Comparison of ENCODE assay signal across 8 mouse cellular contexts in the genomic region with DNA sequence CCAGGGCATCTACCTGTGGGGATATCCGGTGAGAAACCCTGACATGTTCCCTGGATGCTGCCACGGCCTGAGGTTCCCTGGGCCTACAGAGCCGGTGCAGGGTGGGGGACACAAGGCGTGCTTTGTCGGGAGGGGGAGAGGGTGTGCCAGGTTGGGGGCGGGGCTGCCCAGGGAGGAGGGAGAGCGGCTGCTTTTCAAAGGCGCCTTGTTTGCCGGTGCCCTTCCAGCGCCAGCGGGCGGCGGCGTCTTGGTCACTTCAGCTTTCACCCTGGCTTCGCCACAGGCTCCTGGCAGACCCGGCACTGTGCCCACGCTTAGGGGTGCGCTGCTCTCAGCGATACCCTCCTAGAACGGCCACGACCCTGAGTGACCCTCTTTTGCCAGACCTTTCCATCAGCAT. TPM values are rescaled to one million over a fixed set of nuclear protein-coding genes. Genes with fewer than 3 reads are reported as not detected.
DNase-seq lines count a peak whose midpoint lies in the region; ATAC-seq and TF ChIP-seq lines count a peak whose summit lies in the region.

No protein-coding gene starts in this region.

- TF ChIP-seq CTCF in forebrain, postnatal 0 days (IDR thresholded peaks at IDR 0.05; ENCODE audit: low read depth), result no peak

- H3K4me3 ChIP-seq in forebrain, postnatal 0 days (ENCODE audit: low read depth, low read length), result peak overlapping the region; percentile 20
- H3K4me3 ChIP-seq in neural tube, embryonic 14.5 days (ENCODE audit: low read depth, low read length), result peak overlapping the region; percentile 20; the same call in 1 of the 2 replicates

- H3K9ac ChIP-seq in forebrain, postnatal 0 days, result no peak overlapping the region
- H3K9ac ChIP-seq in neural tube, embryonic 14.5 days (replicated peaks; ENCODE audit: low read depth, low read length), result no peak overlapping the region; the same call in 1 of the 2 replicates

- peaks cover 33% of the 10 kb centered on the region for H3K36me3 ChIP-seq in forebrain, postnatal 0 days (ENCODE audit: insufficient read depth)
- peaks cover 26% of the 10 kb centered on the region; the same call in 1 of the 2 replicates for H3K36me3 ChIP-seq in neural tube, embryonic 14.5 days (ENCODE audit: control insufficient read depth, insufficient read depth, low read length)

- no peak overlapping the region for H3K27ac ChIP-seq in forebrain, postnatal 0 days (ENCODE audit: low read depth, low read length)
- H3K27ac ChIP-seq in neural tube, embryonic 14.5 days (ENCODE audit: low read depth, low read length), result no peak overlapping the region

- no peaks in the 10 kb centered on the region for H3K9me3 ChIP-seq in forebrain, postnatal 0 days (ENCODE audit: low read length)
- no peaks in the 10 kb centered on the region for H3K9me3 ChIP-seq in neural tube, embryonic 14.5 days (ENCODE audit: control insufficient read depth, low read length)

- no peaks in the 10 kb centered on the region for H3K27me3 ChIP-seq in forebrain, postnatal 0 days (ENCODE audit: insufficient read depth, low read length)
- no peaks in the 10 kb centered on the region for H3K27me3 ChIP-seq in neural tube, embryonic 14.5 days (ENCODE audit: control insufficient read depth, insufficient read depth, low read length)

- intact Hi-C loops in left cerebral cortex, postnatal 10 days (cut with DNase I), result loop anchor here (5.0 kb wide), 1 partner anchor 74 kb away; no protein-coding TSS in a partner anchor

- H3K4me1 ChIP-seq in forebrain, postnatal 0 days (ENCODE audit: insufficient read depth), result peaks cover 9% of the 10 kb centered on the region; the same call in 1 of the 2 replicates
- peaks cover 16% of the 10 kb centered on the region for H3K4me1 ChIP-seq in neural tube, embryonic 14.5 days (ENCODE audit: control insufficient read depth, insufficient read depth, low read length)

- DNase-seq in kidney, postnatal 10 days, result peak; percentile 40
- DNase-seq in kidney, postnatal 36 days, result no peak
- DNase-seq in cerebellum, postnatal 25 days, result peak; percentile 45 to 68
- DNase-seq in forebrain, postnatal 0 days, result peak; percentile 39
- peak; percentile 60 to 87 for DNase-seq in left cerebral cortex, postnatal 10 days (ENCODE audit: extremely low spot score in 1 of 2, low spot score in 2 of 2)
- DNase-seq in thymus, adult 18-20 months, result no peak
- no peak for DNase-seq in urinary bladder, adult 18-20 months (ENCODE audit: low spot score in 2 of 2)

- peak overlapping the region; percentile 49 for H3K4me2 ChIP-seq in forebrain, postnatal 0 days (ENCODE audit: low read depth)
- peak overlapping the region; percentile 50 for H3K4me2 ChIP-seq in neural tube, embryonic 14.5 days (ENCODE audit: low read depth, low read length)

- WGBS in forebrain, postnatal 0 days, result 12% methylated on average over 19 of the region's 21 CpGs
- 7% methylated on average over 19 of the region's 21 CpGs for WGBS in neural tube, embryonic 14.5 days

- ATAC-seq in forebrain, postnatal 0 days, result peak; percentile 36
- 0 out of 2 replicates have a peak, but pooled peaks have one; percentile 16 for ATAC-seq in neural tube, embryonic 14.5 days (ENCODE audit: low read depth)

RNA-seq across cellular contexts. Expression of gene Col11a2, which starts 0.8 kb away (rescaled TPM):
- total RNA-seq in forebrain, postnatal 0 days (2014; rRNA removed), result 10.2 and 28.0 TPM in 2 replicates
- polyA plus RNA-seq in forebrain, postnatal 0 days (2015; fragmentation: Nextera tagmentation; extraction: Ambion mirVana), result 1.2 and 2.1 TPM in 2 replicates
- total RNA-seq in left cerebral cortex, postnatal 10 days (2021), result 10 to 100 TPM; 12.2 to 14.3 TPM
- polyA plus RNA-seq in neural tube, embryonic 14.5 days (2014; fragmentation: Nextera tagmentation; extraction: Ambion mirVana), result 3.6 and 4.5 TPM in 2 replicates

RNA-seq across cellular contexts. Expression of gene Rxrb, which starts 6.8 kb away (rescaled TPM):
- 56.2 and 60.8 TPM in 2 replicates for total RNA-seq in forebrain, postnatal 0 days (2014; rRNA removed)
- polyA plus RNA-seq in forebrain, postnatal 0 days (2015; fragmentation: Nextera tagmentation; extraction: Ambion mirVana), result 58.1 and 58.4 TPM in 2 replicates
- 10 to 100 TPM; 74.8 to 78.7 TPM for total RNA-seq in left cerebral cortex, postnatal 10 days (2021)
- polyA plus RNA-seq in neural tube, embryonic 14.5 days (2014; fragmentation: Nextera tagmentation; extraction: Ambion mirVana), result 29.1 and 30.8 TPM in 2 replicates

RNA-seq across cellular contexts. Expression of gene Slc39a7, which starts 7.0 kb away (rescaled TPM):
- total RNA-seq in forebrain, postnatal 0 days (2014; rRNA removed), result 126 and 161 TPM in 2 replicates
- polyA plus RNA-seq in forebrain, postnatal 0 days (2015; fragmentation: Nextera tagmentation; extraction: Ambion mirVana), result 124 and 138 TPM in 2 replicates
- 100 to 1,000 TPM in 1 of 2 experiments, 10 to 100 TPM in 1; 90.7 to 101 TPM for total RNA-seq in left cerebral cortex, postnatal 10 days (2021)
- polyA plus RNA-seq in neural tube, embryonic 14.5 days (2014; fragmentation: Nextera tagmentation; extraction: Ambion mirVana), result 77.9 and 90.8 TPM in 2 replicates

RNA-seq across cellular contexts. Expression of gene H2-Ke6, which starts 10.6 kb away (rescaled TPM):
- total RNA-seq in forebrain, postnatal 0 days (2014; rRNA removed), result 39.1 and 58.0 TPM in 2 replicates
- polyA plus RNA-seq in forebrain, postnatal 0 days (2015; fragmentation: Nextera tagmentation; extraction: Ambion mirVana), result 54.6 and 55.7 TPM in 2 replicates
- total RNA-seq in left cerebral cortex, postnatal 10 days (2021), result 10 to 100 TPM; 29.7 to 32.0 TPM
- 70.1 and 72.1 TPM in 2 replicates for polyA plus RNA-seq in neural tube, embryonic 14.5 days (2014; fragmentation: Nextera tagmentation; extraction: Ambion mirVana)

RNA-seq across cellular contexts. Expression of gene Ring1, which starts 14.0 kb away (rescaled TPM):
- total RNA-seq in forebrain, postnatal 0 days (2014; rRNA removed), result 20.7 and 21.4 TPM in 2 replicates
- 15.7 and 19.0 TPM in 2 replicates for polyA plus RNA-seq in forebrain, postnatal 0 days (2015; fragmentation: Nextera tagmentation; extraction: Ambion mirVana)
- total RNA-seq in left cerebral cortex, postnatal 10 days (2021), result 10 to 100 TPM; 23.2 to 24.9 TPM
- 5.6 and 7.3 TPM in 2 replicates for polyA plus RNA-seq in neural tube, embryonic 14.5 days (2014; fragmentation: Nextera tagmentation; extraction: Ambion mirVana)

Comparison
In these comparisons a context has a peak if more than half of its experiments do, and no peak if none do; other contexts are left out.
1. DNase-seq: peak in kidney, postnatal 10 days (single experiment), cerebellum, postnatal 25 days (2 of 2), forebrain, postnatal 0 days (single experiment) and left cerebral cortex, postnatal 10 days (2 of 2); none in kidney, postnatal 36 days (0 of 2), thymus, adult 18-20 months (0 of 2) and urinary bladder, adult 18-20 months (0 of 2).